Comparison of ENCODE assay signal across 16 mouse cellular contexts in the genomic region with DNA sequence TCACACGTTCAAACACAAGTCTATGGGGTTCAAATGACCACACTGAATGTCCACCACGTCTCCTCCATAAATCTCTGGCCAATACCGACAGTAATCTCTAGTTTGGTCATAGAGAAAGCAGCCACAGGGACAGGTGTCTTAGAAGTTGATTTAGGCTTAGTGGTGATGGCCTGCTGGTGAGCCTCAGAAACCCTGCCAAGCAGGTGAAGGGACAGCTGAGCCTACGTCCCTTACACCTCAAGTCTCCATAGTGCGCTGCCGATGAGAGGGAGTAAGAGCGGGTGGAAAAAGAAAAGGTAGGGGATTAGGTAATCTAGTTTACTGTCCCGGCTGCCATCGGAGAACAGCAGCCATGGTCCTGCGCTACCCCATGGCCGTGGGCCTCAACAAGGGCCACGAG. TPM values are rescaled to one million over a fixed set of nuclear protein-coding genes. Genes with fewer than 3 reads are reported as not detected.
"Had no signal": no experiment of that assay in that cellular context is flagged by ENCODE, and none has a peak within 500 bp of the region (broad histone marks: within the 10 kb centered on the region; RNA-seq: fewer than 3 reads in every experiment).

No protein-coding gene starts in this region.

- ATAC-seq: midbrain, embryonic 13.5 days; midbrain, embryonic 16.5 days had no signal

- H3K4me2 ChIP-seq: liver, embryonic 15.5 days; lung, embryonic 14.5 days; midbrain, embryonic 13.5 days; neural tube, embryonic 12.5 days; stomach, embryonic 15.5 days had no signal

- H3K4me3 ChIP-seq: liver, embryonic 15.5 days; midbrain, embryonic 10.5 days; midbrain, embryonic 13.5 days; neural tube, embryonic 12.5 days; stomach, embryonic 15.5 days had no signal

- H3K36me3 ChIP-seq: liver, embryonic 15.5 days; midbrain, embryonic 10.5 days; midbrain, embryonic 13.5 days; neural tube, embryonic 12.5 days; stomach, embryonic 15.5 days had no signal

- H3K4me1 ChIP-seq: midbrain, embryonic 13.5 days; neural tube, embryonic 12.5 days; stomach, embryonic 15.5 days had no signal

- H3K9ac ChIP-seq: liver, embryonic 15.5 days; lung, embryonic 14.5 days; midbrain, embryonic 13.5 days; neural tube, embryonic 12.5 days; stomach, embryonic 15.5 days had no signal

- H3K9me3 ChIP-seq: liver, embryonic 15.5 days; midbrain, embryonic 10.5 days; midbrain, embryonic 13.5 days; neural tube, embryonic 12.5 days; stomach, embryonic 15.5 days had no signal

- H3K27me3 ChIP-seq: midbrain, embryonic 13.5 days; neural tube, embryonic 12.5 days; stomach, embryonic 15.5 days had no signal

- DNase-seq: lung, adult 18-20 months; lung, embryonic 14.5 days; lung, postnatal 10 days; lung, postnatal 4 days; right cerebral cortex, postnatal 14 days; thymus, adult 2 months; thymus, postnatal 25 days; thymus, postnatal 4 days had no signal

- H3K27ac ChIP-seq: liver, embryonic 15.5 days; midbrain, embryonic 10.5 days; midbrain, embryonic 13.5 days; neural tube, embryonic 12.5 days; stomach, embryonic 15.5 days; stomach, postnatal 0 days had no signal

RNA-seq across cellular contexts. Expression of gene Cdh15, which starts 11.6 kb away (rescaled TPM):
- polyA plus RNA-seq: lung, embryonic 14.5 days; spleen, adult 2 months had no signal
